Mouse (Mus musculus): ENCODE measurements at regions not wholly inside any gene's neighbourhood (a gene's known extent, or its start where the extent isn't known, plus 50 kb on each side); places are given as distances from the start of the nearest gene placed in this dataset.

DNA sequence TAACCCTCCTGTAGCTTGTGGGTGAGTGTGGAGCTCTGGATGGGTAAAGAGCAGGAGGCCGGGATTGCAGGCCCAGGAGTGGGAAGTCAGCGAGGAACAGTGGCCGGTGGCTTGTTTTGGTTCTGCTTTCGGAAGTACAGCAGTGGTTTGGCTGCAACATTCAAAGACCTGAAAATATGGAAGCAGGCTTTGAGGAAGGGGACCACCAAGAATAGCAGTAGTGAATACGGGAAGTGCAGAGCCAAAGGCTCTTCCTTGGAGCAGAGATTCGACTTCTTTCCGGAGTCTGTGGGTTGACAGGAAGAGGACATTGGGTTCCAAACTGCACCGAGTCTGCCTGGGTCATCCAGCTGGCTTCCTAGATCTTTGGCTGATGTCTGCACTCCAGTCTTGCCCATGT is 209.1 kb upstream of the Klf4 start:
- TF ChIP-seq CTCF (conservative IDR thresholded peaks at IDR 0.05; ENCODE audit: low read length) (no peak), POU5F1 (IDR thresholded peaks at IDR 0.05; ENCODE audit: borderline replicate concordance, low read length) (no peak), NANOG (IDR thresholded peaks at IDR 0.05; ENCODE audit: borderline replicate concordance, low read length) (no peak)

All from E14TG2a.4 (cell line).